Mouse (Mus musculus): ENCODE results near the gene Lect2. TPM values are rescaled to one million over a fixed set of nuclear protein-coding genes. Genes with fewer than 3 reads are reported as not detected.

Gene Lect2
- polyA plus RNA-seq, 1 experiment = not detected

GRCm38 (mm10) chr13:56539846-56540245 is 8.5 kb downstream of the Lect2 start:
- TF ChIP-seq CTCF (IDR thresholded peaks at IDR 0.05; ENCODE audit: low read depth, low read length) = no peak
- no peak for TF ChIP-seq POLR2A (IDR thresholded peaks at IDR 0.05; ENCODE audit: borderline replicate concordance, low read depth, low read length)
- H3K27ac ChIP-seq (ENCODE audit: insufficient read depth, low read depth, low read length) = no peak overlapping the region
- H3K4me3 ChIP-seq (ENCODE audit: insufficient read depth, low read length) = no peak overlapping the region
- no peaks in the 10 kb centered on the region for H3K4me1 ChIP-seq (ENCODE audit: control insufficient read depth, insufficient read depth, low read length)

GRCm38 (mm10) chr13:56537026-56537425 is 11.3 kb downstream of the Lect2 start:
- H3K27ac ChIP-seq (ENCODE audit: insufficient read depth, low read depth, low read length) = no peak overlapping the region
- H3K4me3 ChIP-seq (ENCODE audit: insufficient read depth, low read length) = no peak overlapping the region
- TF ChIP-seq CTCF (IDR thresholded peaks at IDR 0.05; ENCODE audit: low read depth, low read length) (no peak), POLR2A (IDR thresholded peaks at IDR 0.05; ENCODE audit: borderline replicate concordance, low read depth, low read length) (no peak)
- no peaks in the 10 kb centered on the region for H3K4me1 ChIP-seq (ENCODE audit: control insufficient read depth, insufficient read depth, low read length)

- H3K27ac ChIP-seq (ENCODE audit: insufficient read depth, low read depth, low read length) = no peak overlapping the region
- H3K4me3 ChIP-seq (ENCODE audit: insufficient read depth, low read length) = no peak overlapping the region
- no peaks in the 10 kb centered on the region for H3K4me1 ChIP-seq (ENCODE audit: control insufficient read depth, insufficient read depth, low read length)
- TF ChIP-seq CTCF (IDR thresholded peaks at IDR 0.05; ENCODE audit: low read depth, low read length) = no peak
- no peak for TF ChIP-seq POLR2A (IDR thresholded peaks at IDR 0.05; ENCODE audit: borderline replicate concordance, low read depth, low read length)
These were observed 12.7 kb downstream of the Lect2 start for GRCm38 (mm10) chr13:56535570-56535969.

GRCm38 (mm10) chr13:56534931-56535330 is 13.4 kb downstream of the Lect2 start:
- H3K27ac ChIP-seq (ENCODE audit: insufficient read depth, low read depth, low read length) = no peak overlapping the region
- no peak for TF ChIP-seq POLR2A (IDR thresholded peaks at IDR 0.05; ENCODE audit: borderline replicate concordance, low read depth, low read length)
- no peak for TF ChIP-seq CTCF (IDR thresholded peaks at IDR 0.05; ENCODE audit: low read depth, low read length)
- peaks cover 2% of the 10 kb centered on the region; the same call in 1 of the 2 replicates for H3K4me1 ChIP-seq (ENCODE audit: control insufficient read depth, insufficient read depth, low read length)
- no peak overlapping the region for H3K4me3 ChIP-seq (ENCODE audit: insufficient read depth, low read length)

- peaks cover 4% of the 10 kb centered on the region for H3K4me1 ChIP-seq (ENCODE audit: control insufficient read depth, insufficient read depth, low read length)
- H3K27ac ChIP-seq (ENCODE audit: insufficient read depth, low read depth, low read length) = no peak overlapping the region
- H3K4me3 ChIP-seq (ENCODE audit: insufficient read depth, low read length) = no peak overlapping the region
- TF ChIP-seq POLR2A (IDR thresholded peaks at IDR 0.05; ENCODE audit: borderline replicate concordance, low read depth, low read length) (no peak), CTCF (IDR thresholded peaks at IDR 0.05; ENCODE audit: low read depth, low read length) (no peak)
These were observed 18.6 kb downstream of the Lect2 start for GRCm38 (mm10) chr13:56529685-56530084.

- H3K4me3 ChIP-seq (ENCODE audit: insufficient read depth, low read length) = no peak overlapping the region
- peaks cover 4% of the 10 kb centered on the region for H3K4me1 ChIP-seq (ENCODE audit: control insufficient read depth, insufficient read depth, low read length)
- TF ChIP-seq CTCF (IDR thresholded peaks at IDR 0.05; ENCODE audit: low read depth, low read length) (no peak), POLR2A (IDR thresholded peaks at IDR 0.05; ENCODE audit: borderline replicate concordance, low read depth, low read length) (no peak)
- H3K27ac ChIP-seq (ENCODE audit: insufficient read depth, low read depth, low read length) = no peak overlapping the region
These were observed 19.3 kb downstream of the Lect2 start for GRCm38 (mm10) chr13:56529031-56529430.

GRCm38 (mm10) chr13:56528281-56528680 is 20.0 kb downstream of the Lect2 start:
- Histone ChIP-seq H3K4me1 (ENCODE audit: control insufficient read depth, insufficient read depth, low read length) (peaks cover 4% of the 10 kb centered on the region), H3K27ac (ENCODE audit: insufficient read depth, low read depth, low read length) (no peak overlapping the region), H3K4me3 (ENCODE audit: insufficient read depth, low read length) (no peak overlapping the region)
- no peak for TF ChIP-seq POLR2A (IDR thresholded peaks at IDR 0.05; ENCODE audit: borderline replicate concordance, low read depth, low read length)
- TF ChIP-seq CTCF (IDR thresholded peaks at IDR 0.05; ENCODE audit: low read depth, low read length) = no peak

GRCm38 (mm10) chr13:56527846-56528245 is 20.5 kb downstream of the Lect2 start:
- Histone ChIP-seq H3K4me3 (ENCODE audit: insufficient read depth, low read length) (no peak overlapping the region), H3K4me1 (ENCODE audit: control insufficient read depth, insufficient read depth, low read length) (peaks cover 4% of the 10 kb centered on the region), H3K27ac (ENCODE audit: insufficient read depth, low read depth, low read length) (no peak overlapping the region)
- no peak for TF ChIP-seq CTCF (IDR thresholded peaks at IDR 0.05; ENCODE audit: low read depth, low read length)
- TF ChIP-seq POLR2A (IDR thresholded peaks at IDR 0.05; ENCODE audit: borderline replicate concordance, low read depth, low read length) = no peak

GRCm38 (mm10) chr13:56526871-56527270 is 21.4 kb downstream of the Lect2 start:
- Histone ChIP-seq H3K27ac (ENCODE audit: insufficient read depth, low read depth, low read length) (no peak overlapping the region), H3K4me3 (ENCODE audit: insufficient read depth, low read length) (no peak overlapping the region), H3K4me1 (ENCODE audit: control insufficient read depth, insufficient read depth, low read length) (peaks cover 4% of the 10 kb centered on the region)
- no peak for TF ChIP-seq POLR2A (IDR thresholded peaks at IDR 0.05; ENCODE audit: borderline replicate concordance, low read depth, low read length)
- no peak for TF ChIP-seq CTCF (IDR thresholded peaks at IDR 0.05; ENCODE audit: low read depth, low read length)

- no peak for TF ChIP-seq POLR2A (IDR thresholded peaks at IDR 0.05; ENCODE audit: borderline replicate concordance, low read depth, low read length)
- TF ChIP-seq CTCF (IDR thresholded peaks at IDR 0.05; ENCODE audit: low read depth, low read length) = no peak
- Histone ChIP-seq H3K4me3 (ENCODE audit: insufficient read depth, low read length) (peak overlapping the region; percentile 90), H3K4me1 (ENCODE audit: control insufficient read depth, insufficient read depth, low read length) (no peaks in the 10 kb centered on the region), H3K27ac (ENCODE audit: insufficient read depth, low read depth, low read length) (no peak overlapping the region)
These were observed 25.5 kb downstream of the Lect2 start for GRCm38 (mm10) chr13:56522821-56523167.

Data from bone marrow macrophage, adult 2 months (primary cell).